Mouse (Mus musculus): ENCODE data around the gene Pard3. TPM values are rescaled to one million over a fixed set of nuclear protein-coding genes. Genes with fewer than 3 reads are reported as not detected.

The Pard3 gene
- polyA plus RNA-seq, 1 experiment from 2014 or later, result 37.8 TPM

- WGBS, result 82% methylated on average over 12 of the region's 12 CpGs
- peak; percentile 57; the same call in 1 of the 2 replicates for ATAC-seq (ENCODE audit: low FRiP score)
- Histone ChIP-seq H3K4me2 (no peak overlapping the region), H3K4me1 (peaks cover 5% of the 10 kb centered on the region), H3K9me3 (no peaks in the 10 kb centered on the region), H3K36me3 (replicated peaks) (peaks cover 3% of the 10 kb centered on the region; the same call in 1 of the 2 replicates), H3K27me3 (no peaks in the 10 kb centered on the region), H3K9ac (no peak overlapping the region), H3K27ac (0 out of 2 replicates have a peak overlapping the region, but pooled peaks have one; percentile 59), H3K4me3 (replicated peaks) (no peak overlapping the region)
Measured at GRCm38 (mm10) chr8:127410606-127411005, 346.9 kb downstream of the Pard3 start.

GRCm38 (mm10) chr8:127411190-127411848 is 347.6 kb downstream of the Pard3 start:
- ATAC-seq (ENCODE audit: low FRiP score), result no peak
- H3K9me3 ChIP-seq, result no peaks in the 10 kb centered on the region
- no peak overlapping the region for H3K27ac ChIP-seq
- no peaks in the 10 kb centered on the region for H3K4me1 ChIP-seq
- no peak overlapping the region for H3K4me3 ChIP-seq (replicated peaks)
- WGBS, result 72% methylated on average over 4 of the region's 4 CpGs
- H3K4me2 ChIP-seq, result no peak overlapping the region
- no peak overlapping the region for H3K9ac ChIP-seq
- peaks cover 6% of the 10 kb centered on the region; the same call in 1 of the 2 replicates for H3K36me3 ChIP-seq (replicated peaks)
- H3K27me3 ChIP-seq, result no peaks in the 10 kb centered on the region

- WGBS, result 21% methylated on average over 7 of the region's 7 CpGs
- Histone ChIP-seq H3K27me3 (no peaks in the 10 kb centered on the region), H3K9me3 (no peaks in the 10 kb centered on the region), H3K4me1 (peaks cover 11% of the 10 kb centered on the region), H3K9ac (no peak overlapping the region), H3K27ac (peak overlapping the region; percentile 66), H3K4me2 (peak overlapping the region; percentile 22; the same call in 1 of the 2 replicates), H3K36me3 (replicated peaks) (peaks cover 3% of the 10 kb centered on the region; the same call in 1 of the 2 replicates), H3K4me3 (replicated peaks) (no peak overlapping the region)
- peak; percentile 46; the same call in 1 of the 2 replicates for ATAC-seq (ENCODE audit: low FRiP score)
Measured at GRCm38 (mm10) chr8:127423021-127423420, 359.3 kb downstream of the Pard3 start.

- Histone ChIP-seq H3K9ac (no peak overlapping the region), H3K36me3 (replicated peaks) (no peaks in the 10 kb centered on the region; the same call in 1 of the 2 replicates), H3K4me3 (replicated peaks) (no peak overlapping the region), H3K9me3 (no peaks in the 10 kb centered on the region), H3K4me2 (no peak overlapping the region), H3K4me1 (peaks cover 11% of the 10 kb centered on the region), H3K27ac (no peak overlapping the region), H3K27me3 (no peaks in the 10 kb centered on the region)
- ATAC-seq (ENCODE audit: low FRiP score), result no peak
- 94% methylated on average over 13 of the region's 13 CpGs for WGBS
Measured at GRCm38 (mm10) chr8:127424211-127424916, 360.7 kb downstream of the Pard3 start.

GRCm38 (mm10) chr8:127426857-127427256 is 363.2 kb downstream of the Pard3 start:
- no peaks in the 10 kb centered on the region for H3K27me3 ChIP-seq
- 64% methylated on average over 5 of the region's 5 CpGs for WGBS
- no peak overlapping the region for H3K27ac ChIP-seq
- H3K4me1 ChIP-seq, result peaks cover 11% of the 10 kb centered on the region
- no peak overlapping the region for H3K4me3 ChIP-seq (replicated peaks)
- H3K4me2 ChIP-seq, result no peak overlapping the region
- ATAC-seq (ENCODE audit: low FRiP score), result no peak
- H3K36me3 ChIP-seq (replicated peaks), result no peaks in the 10 kb centered on the region; the same call in 1 of the 2 replicates
- no peak overlapping the region for H3K9ac ChIP-seq
- H3K9me3 ChIP-seq, result no peaks in the 10 kb centered on the region

- Histone ChIP-seq H3K36me3 (replicated peaks) (no peaks in the 10 kb centered on the region; the same call in 1 of the 2 replicates), H3K27ac (no peak overlapping the region), H3K4me1 (peaks cover 5% of the 10 kb centered on the region; the same call in 1 of the 2 replicates), H3K9me3 (no peaks in the 10 kb centered on the region), H3K27me3 (no peaks in the 10 kb centered on the region), H3K4me3 (replicated peaks) (no peak overlapping the region), H3K4me2 (no peak overlapping the region), H3K9ac (no peak overlapping the region)
- ATAC-seq (ENCODE audit: low FRiP score), result no peak
- 82% methylated on average over 7 of the region's 7 CpGs for WGBS
Measured at GRCm38 (mm10) chr8:127428004-127428403, 364.3 kb downstream of the Pard3 start.

- 86% methylated on average over 2 of the region's 2 CpGs for WGBS
- Histone ChIP-seq H3K36me3 (replicated peaks) (peaks cover 8% of the 10 kb centered on the region; the same call in 1 of the 2 replicates), H3K27ac (no peak overlapping the region), H3K9me3 (no peaks in the 10 kb centered on the region), H3K9ac (no peak overlapping the region), H3K4me3 (replicated peaks) (no peak overlapping the region), H3K4me2 (no peak overlapping the region), H3K27me3 (no peaks in the 10 kb centered on the region), H3K4me1 (no peaks in the 10 kb centered on the region)
- ATAC-seq (ENCODE audit: low FRiP score), result no peak
Measured at GRCm38 (mm10) chr8:127431236-127431635, 367.5 kb downstream of the Pard3 start.

- H3K27me3 ChIP-seq, result no peaks in the 10 kb centered on the region
- no peak for ATAC-seq (ENCODE audit: low FRiP score)
- 0 out of 2 replicates have a peak, but pooled peaks cover 8% of the 10 kb centered on the region for H3K36me3 ChIP-seq (replicated peaks)
- no peaks in the 10 kb centered on the region for H3K9me3 ChIP-seq
- H3K4me3 ChIP-seq (replicated peaks), result no peak overlapping the region
- H3K9ac ChIP-seq, result no peak overlapping the region
- no peak overlapping the region for H3K27ac ChIP-seq
- WGBS, result 91% methylated on average over 6 of the region's 6 CpGs
- H3K4me1 ChIP-seq, result peaks cover 19% of the 10 kb centered on the region
- H3K4me2 ChIP-seq, result no peak overlapping the region
Measured at GRCm38 (mm10) chr8:127435975-127436374, 372.3 kb downstream of the Pard3 start.

GRCm38 (mm10) chr8:127437613-127438235 is 374.0 kb downstream of the Pard3 start:
- H3K27ac ChIP-seq, result no peak overlapping the region
- H3K9me3 ChIP-seq, result no peaks in the 10 kb centered on the region
- no peak for ATAC-seq (ENCODE audit: low FRiP score)
- H3K27me3 ChIP-seq, result no peaks in the 10 kb centered on the region
- no peak overlapping the region for H3K4me3 ChIP-seq (replicated peaks)
- H3K4me1 ChIP-seq, result peaks cover 19% of the 10 kb centered on the region
- H3K4me2 ChIP-seq, result no peak overlapping the region
- H3K9ac ChIP-seq, result no peak overlapping the region
- H3K36me3 ChIP-seq (replicated peaks), result 0 out of 2 replicates have a peak, but pooled peaks cover 8% of the 10 kb centered on the region
- 89% methylated on average over 5 of the region's 5 CpGs for WGBS

- Histone ChIP-seq H3K36me3 (replicated peaks) (0 out of 2 replicates have a peak, but pooled peaks cover 5% of the 10 kb centered on the region), H3K4me2 (no peak overlapping the region), H3K9ac (no peak overlapping the region), H3K27me3 (no peaks in the 10 kb centered on the region), H3K4me1 (peaks cover 19% of the 10 kb centered on the region), H3K9me3 (no peaks in the 10 kb centered on the region), H3K4me3 (replicated peaks) (no peak overlapping the region), H3K27ac (0 out of 2 replicates have a peak overlapping the region, but pooled peaks have one; percentile 50)
- ATAC-seq (ENCODE audit: low FRiP score), result peak; percentile 67
- WGBS, result 75% methylated on average over 8 of the region's 8 CpGs
Measured at GRCm38 (mm10) chr8:127438625-127439391, 375.1 kb downstream of the Pard3 start.

GRCm38 (mm10) chr8:127439392-127440160 is 375.9 kb downstream of the Pard3 start:
- peak overlapping the region; percentile 50; the same call in 1 of the 2 replicates for H3K27ac ChIP-seq
- H3K4me2 ChIP-seq, result no peak overlapping the region
- no peaks in the 10 kb centered on the region for H3K27me3 ChIP-seq
- no peaks in the 10 kb centered on the region for H3K36me3 ChIP-seq (replicated peaks)
- no peak overlapping the region for H3K4me3 ChIP-seq (replicated peaks)
- H3K9ac ChIP-seq, result no peak overlapping the region
- H3K9me3 ChIP-seq, result no peaks in the 10 kb centered on the region
- H3K4me1 ChIP-seq, result peaks cover 19% of the 10 kb centered on the region
- no peak for ATAC-seq (ENCODE audit: low FRiP score)
- WGBS, result 41% methylated on average over 10 of the region's 10 CpGs
